Mouse (Mus musculus): ENCODE results near the gene Cacna2d4. TPM values are rescaled to one million over a fixed set of nuclear protein-coding genes. Genes with fewer than 3 reads are reported as not detected.

Cacna2d4 gene
- total and polyA plus RNA-seq, 2 experiments: 0.28 TPM; not detected in 1

DNA sequence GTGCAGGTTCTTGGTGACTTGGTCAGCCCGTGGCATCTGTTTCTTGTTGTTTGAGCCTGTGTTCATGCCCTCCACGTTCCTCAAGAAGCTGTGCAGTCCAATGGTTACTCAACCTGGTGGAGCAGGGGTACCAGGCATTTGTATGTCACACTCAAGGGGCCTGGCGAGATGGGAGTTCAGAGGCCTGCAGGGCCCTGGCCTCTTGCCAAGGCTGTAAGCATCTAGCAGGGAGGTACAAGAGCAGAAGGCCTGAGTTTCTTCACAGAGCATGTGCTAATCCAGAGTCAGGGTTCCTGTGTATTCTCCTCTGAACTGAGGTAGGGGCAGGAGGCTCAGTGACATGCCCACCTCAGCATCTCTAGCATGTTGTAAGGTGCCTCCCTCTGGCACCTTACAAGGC lies 76.8 kb downstream of the Cacna2d4 start:
- TF ChIP-seq CTCF (IDR thresholded peaks at IDR 0.05; ENCODE audit: low read depth, low read length) (no peak), POLR2A (IDR thresholded peaks at IDR 0.05; ENCODE audit: extremely low read depth, insufficient read depth, low read length) (no peak)
- WGBS: 65% methylated on average over 3 of the region's 3 CpGs

DNA sequence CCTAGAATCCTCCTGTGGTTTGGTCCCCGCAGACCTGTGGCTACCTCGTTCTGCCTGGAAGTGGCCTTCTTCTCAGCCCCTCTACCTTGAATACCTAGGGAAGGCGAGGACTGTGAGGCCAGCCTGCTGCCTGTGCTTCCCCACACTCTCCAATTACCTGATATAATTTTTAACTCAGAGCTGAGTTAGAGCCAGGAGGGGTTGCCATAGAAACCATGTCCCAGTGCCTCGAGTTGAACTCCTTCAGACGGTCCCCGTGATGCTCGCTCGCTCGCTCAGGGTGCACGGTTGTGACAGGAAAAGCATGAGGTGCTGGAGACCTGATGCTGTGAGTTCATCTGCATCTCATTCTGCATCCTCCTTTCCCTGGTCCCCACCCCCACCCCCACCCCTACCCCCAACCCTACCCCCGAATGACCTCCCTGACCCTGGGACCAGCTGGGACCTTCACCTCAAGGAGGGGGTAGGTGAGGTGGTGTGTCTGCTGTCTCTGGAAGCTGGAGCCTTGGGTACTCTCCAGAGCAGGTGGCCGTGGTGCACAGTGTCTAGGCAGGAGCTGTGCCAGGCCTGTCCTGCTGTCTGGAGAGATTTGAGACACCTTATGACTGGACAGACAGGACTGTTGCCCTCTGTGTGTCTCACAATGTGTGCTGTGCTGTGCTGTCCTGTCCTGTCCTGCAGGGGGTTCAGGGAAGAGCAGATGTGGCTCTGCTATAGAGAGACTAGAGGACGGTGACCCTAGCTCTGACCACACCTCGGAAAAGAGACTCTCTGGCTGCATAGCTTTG lies 77.5 kb downstream of the Cacna2d4 start:
- no peak for TF ChIP-seq POLR2A (IDR thresholded peaks at IDR 0.05; ENCODE audit: extremely low read depth, insufficient read depth, low read length)
- TF ChIP-seq CTCF (IDR thresholded peaks at IDR 0.05; ENCODE audit: low read depth, low read length): no peak
- 52% methylated on average over 14 of the region's 14 CpGs for WGBS

More for the DNA sequence above, 76.8 kb downstream of the Cacna2d4 start:
- H3K36me3 ChIP-seq (ENCODE audit: control insufficient read depth, insufficient read depth, low read length): no peaks in the 10 kb centered on the region
- no peak overlapping the region for H3K4me3 ChIP-seq (ENCODE audit: insufficient read depth, low read depth, low read length)
- DNase-seq (ENCODE audit: extremely low read depth, low read depth, low spot score): no peak
- H3K79me2 ChIP-seq (ENCODE audit: control insufficient read depth, insufficient read depth, low read length): no peaks in the 10 kb centered on the region
- H3K27ac ChIP-seq (replicated peaks; ENCODE audit: insufficient read depth, low read depth, low read length): no peak overlapping the region
- H3K27me3 ChIP-seq (ENCODE audit: control insufficient read depth, insufficient read depth, low read length): no peaks in the 10 kb centered on the region
- no peak overlapping the region for H3K9ac ChIP-seq (ENCODE audit: low read depth, low read length)
- no peaks in the 10 kb centered on the region for H3K4me1 ChIP-seq (ENCODE audit: control insufficient read depth, insufficient read depth, low read length)

DNA sequence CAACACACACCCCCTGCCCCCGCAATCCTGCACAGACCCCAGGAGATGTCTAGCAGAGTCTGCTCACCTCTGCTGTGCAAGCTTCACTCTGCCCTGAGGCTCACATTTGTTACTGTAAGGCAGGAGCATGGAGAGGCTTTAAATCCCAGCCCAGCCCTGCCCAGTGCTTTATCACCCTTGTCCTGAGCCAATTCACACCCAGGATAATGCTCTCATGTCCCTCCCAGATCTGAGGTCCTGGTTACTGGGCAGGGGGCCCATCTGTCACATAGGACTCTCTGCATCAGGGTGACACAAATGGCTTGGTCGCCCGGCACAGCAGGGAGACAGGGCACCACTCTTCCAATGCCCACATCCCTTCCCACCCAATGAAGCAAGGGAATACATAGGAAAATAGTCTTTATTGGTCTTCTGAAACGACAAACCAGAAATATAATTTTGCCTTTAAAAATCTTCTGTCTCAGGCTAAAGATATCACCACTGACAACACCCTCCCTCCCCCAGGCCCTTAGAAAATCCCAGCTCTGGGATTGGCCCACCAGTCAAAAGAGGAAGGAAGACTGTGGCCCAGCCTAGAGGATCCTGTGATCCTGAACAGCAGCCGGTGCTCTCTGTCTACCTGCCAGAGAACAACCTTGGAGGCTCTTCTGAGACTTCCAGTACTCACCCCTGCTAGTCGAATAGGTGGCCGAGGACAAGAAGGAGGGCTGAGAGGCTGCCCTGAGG lies 78.6 kb downstream of the Cacna2d4 start:
- no peak overlapping the region for H3K9ac ChIP-seq (ENCODE audit: low read depth, low read length)
- H3K79me2 ChIP-seq (ENCODE audit: control insufficient read depth, insufficient read depth, low read length): no peaks in the 10 kb centered on the region
- H3K27ac ChIP-seq (replicated peaks; ENCODE audit: insufficient read depth, low read depth, low read length): no peak overlapping the region
- no peak for TF ChIP-seq CTCF (IDR thresholded peaks at IDR 0.05; ENCODE audit: low read depth, low read length)
- no peak for TF ChIP-seq POLR2A (IDR thresholded peaks at IDR 0.05; ENCODE audit: extremely low read depth, insufficient read depth, low read length)
- H3K27me3 ChIP-seq (ENCODE audit: control insufficient read depth, insufficient read depth, low read length): no peaks in the 10 kb centered on the region
- 54% methylated on average over 7 of the region's 7 CpGs for WGBS
- H3K4me3 ChIP-seq (ENCODE audit: insufficient read depth, low read depth, low read length): no peak overlapping the region
- no peaks in the 10 kb centered on the region for H3K4me1 ChIP-seq (ENCODE audit: control insufficient read depth, insufficient read depth, low read length)
- no peak for DNase-seq (ENCODE audit: extremely low read depth, low read depth, low spot score)
- no peaks in the 10 kb centered on the region for H3K36me3 ChIP-seq (ENCODE audit: control insufficient read depth, insufficient read depth, low read length)

More for the DNA sequence above, 77.5 kb downstream of the Cacna2d4 start:
- no peak for DNase-seq (ENCODE audit: extremely low read depth, low read depth, low spot score)
- no peaks in the 10 kb centered on the region for H3K36me3 ChIP-seq (ENCODE audit: control insufficient read depth, insufficient read depth, low read length)
- H3K4me3 ChIP-seq (ENCODE audit: insufficient read depth, low read depth, low read length): no peak overlapping the region
- H3K27me3 ChIP-seq (ENCODE audit: control insufficient read depth, insufficient read depth, low read length): no peaks in the 10 kb centered on the region
- no peaks in the 10 kb centered on the region for H3K4me1 ChIP-seq (ENCODE audit: control insufficient read depth, insufficient read depth, low read length)
- H3K79me2 ChIP-seq (ENCODE audit: control insufficient read depth, insufficient read depth, low read length): no peaks in the 10 kb centered on the region
- H3K27ac ChIP-seq (replicated peaks; ENCODE audit: insufficient read depth, low read depth, low read length): no peak overlapping the region
- no peak overlapping the region for H3K9ac ChIP-seq (ENCODE audit: low read depth, low read length)

DNA sequence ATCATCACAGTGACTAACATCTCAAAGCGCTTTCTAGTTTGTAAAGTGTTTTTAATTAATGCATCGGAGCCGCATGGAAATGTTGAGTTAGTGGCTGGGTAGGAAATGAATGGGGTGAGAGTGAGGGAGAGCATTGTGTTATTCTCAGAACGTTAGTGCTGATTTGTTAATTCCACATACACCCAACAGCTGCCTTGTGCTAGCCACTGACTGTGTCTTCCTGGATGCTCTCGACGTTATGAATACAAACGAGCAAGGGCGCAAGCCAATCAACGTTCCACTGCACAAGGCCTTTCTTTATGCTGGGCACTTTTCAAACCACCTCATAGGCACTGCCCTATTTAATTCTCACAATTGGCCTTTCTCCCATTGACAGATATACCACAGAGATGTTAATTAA lies 82.4 kb downstream of the Cacna2d4 start:
- Histone ChIP-seq H3K27me3 (ENCODE audit: control insufficient read depth, insufficient read depth, low read length) (no peaks in the 10 kb centered on the region), H3K9ac (ENCODE audit: low read depth, low read length) (no peak overlapping the region), H3K27ac (replicated peaks; ENCODE audit: insufficient read depth, low read depth, low read length) (no peak overlapping the region), H3K79me2 (ENCODE audit: control insufficient read depth, insufficient read depth, low read length) (no peaks in the 10 kb centered on the region), H3K4me3 (ENCODE audit: insufficient read depth, low read depth, low read length) (no peak overlapping the region), H3K36me3 (ENCODE audit: control insufficient read depth, insufficient read depth, low read length) (no peaks in the 10 kb centered on the region), H3K4me1 (ENCODE audit: control insufficient read depth, insufficient read depth, low read length) (no peaks in the 10 kb centered on the region)
- DNase-seq (ENCODE audit: extremely low read depth, low read depth, low spot score): no peak
- TF ChIP-seq POLR2A (IDR thresholded peaks at IDR 0.05; ENCODE audit: extremely low read depth, insufficient read depth, low read length) (no peak), CTCF (IDR thresholded peaks at IDR 0.05; ENCODE audit: low read depth, low read length) (no peak)
- WGBS: 88% methylated on average over 9 of the region's 9 CpGs

DNA sequence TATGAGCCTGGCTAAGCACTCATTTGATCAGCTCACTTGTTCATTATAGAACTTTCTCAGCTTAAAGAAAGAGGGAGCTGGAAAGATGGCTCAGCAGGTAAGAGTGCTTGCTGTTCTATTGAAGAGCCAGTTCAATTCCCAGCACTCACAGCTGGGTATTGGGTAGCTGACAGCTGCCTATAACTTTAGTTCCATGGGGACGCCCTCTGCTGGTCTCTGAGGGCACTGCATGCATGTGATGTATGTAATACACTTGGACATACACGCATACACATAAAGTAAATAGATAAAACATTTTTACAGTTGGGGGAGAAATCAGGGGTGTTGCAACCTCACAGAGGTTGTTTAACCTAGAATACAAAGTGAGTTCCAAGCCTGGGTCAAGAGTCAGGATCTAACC lies 83.0 kb downstream of the Cacna2d4 start:
- H3K9ac ChIP-seq (ENCODE audit: low read depth, low read length): no peak overlapping the region
- H3K36me3 ChIP-seq (ENCODE audit: control insufficient read depth, insufficient read depth, low read length): no peaks in the 10 kb centered on the region
- no peak for DNase-seq (ENCODE audit: extremely low read depth, low read depth, low spot score)
- WGBS: 79% methylated on average over 2 of the region's 2 CpGs
- H3K4me3 ChIP-seq (ENCODE audit: insufficient read depth, low read depth, low read length): no peak overlapping the region
- no peaks in the 10 kb centered on the region for H3K79me2 ChIP-seq (ENCODE audit: control insufficient read depth, insufficient read depth, low read length)
- H3K27ac ChIP-seq (replicated peaks; ENCODE audit: insufficient read depth, low read depth, low read length): no peak overlapping the region
- H3K27me3 ChIP-seq (ENCODE audit: control insufficient read depth, insufficient read depth, low read length): no peaks in the 10 kb centered on the region
- no peaks in the 10 kb centered on the region for H3K4me1 ChIP-seq (ENCODE audit: control insufficient read depth, insufficient read depth, low read length)
- TF ChIP-seq CTCF (IDR thresholded peaks at IDR 0.05; ENCODE audit: low read depth, low read length): no peak
- TF ChIP-seq POLR2A (IDR thresholded peaks at IDR 0.05; ENCODE audit: extremely low read depth, insufficient read depth, low read length): no peak

DNA sequence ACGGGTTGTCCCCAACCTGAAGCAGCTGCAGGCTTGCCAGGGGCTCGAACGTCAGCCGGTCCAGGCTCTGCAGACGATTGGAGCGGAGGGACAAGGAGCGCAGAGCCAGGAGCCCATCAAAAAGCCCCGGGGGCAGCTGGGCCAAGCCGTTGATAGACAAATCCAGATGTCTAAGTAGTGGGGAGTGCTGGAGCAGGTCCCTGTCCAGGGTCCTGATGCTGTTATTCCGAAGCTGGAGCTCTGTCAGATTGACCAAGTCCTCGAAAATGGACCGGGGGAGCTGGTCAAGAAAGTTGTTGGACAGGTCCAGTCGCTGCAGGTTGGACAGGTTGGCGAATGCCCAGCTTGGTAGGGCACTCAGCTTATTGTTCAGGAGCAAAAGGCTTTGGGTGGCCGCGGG lies 84.2 kb downstream of the Cacna2d4 start:
- no peak for DNase-seq (ENCODE audit: extremely low read depth, low read depth, low spot score)
- no peak for TF ChIP-seq POLR2A (IDR thresholded peaks at IDR 0.05; ENCODE audit: extremely low read depth, insufficient read depth, low read length)
- TF ChIP-seq CTCF (IDR thresholded peaks at IDR 0.05; ENCODE audit: low read depth, low read length): no peak
- H3K79me2 ChIP-seq (ENCODE audit: control insufficient read depth, insufficient read depth, low read length): no peaks in the 10 kb centered on the region
- no peak overlapping the region for H3K9ac ChIP-seq (ENCODE audit: low read depth, low read length)
- H3K4me3 ChIP-seq (ENCODE audit: insufficient read depth, low read depth, low read length): no peak overlapping the region
- no peaks in the 10 kb centered on the region for H3K27me3 ChIP-seq (ENCODE audit: control insufficient read depth, insufficient read depth, low read length)
- H3K4me1 ChIP-seq (ENCODE audit: control insufficient read depth, insufficient read depth, low read length): no peaks in the 10 kb centered on the region
- H3K36me3 ChIP-seq (ENCODE audit: control insufficient read depth, insufficient read depth, low read length): no peaks in the 10 kb centered on the region
- 36% methylated on average over 16 of the region's 16 CpGs for WGBS
- H3K27ac ChIP-seq (replicated peaks; ENCODE audit: insufficient read depth, low read depth, low read length): no peak overlapping the region

Measured in liver, adult 2 months (tissue).